Mouse (Mus musculus) stomach, embryonic 15.5 days (tissue): ENCODE results near the gene Gemin7. TPM values are rescaled to one million over a fixed set of nuclear protein-coding genes. Genes with fewer than 3 reads are reported as not detected.

Experiments used
- ATAC-seq: fragments of 200-750 bp; cut with Nextera tagmentation; 2 replicates; pipeline ENCODE4 v1.8.0; 2017; ENCODE audit warnings: low read depth, moderate number of reproducible peaks, moderate TSS enrichment; ENCODE audit not compliant: insufficient read depth, low FRiP score
- H3K27ac ChIP-seq: fragments of 300-500 bp; sonication (generic); 2 replicates; pipeline ENCODE4 v1.5.1; 2015; ENCODE audit warnings: mild to moderate bottlenecking, inconsistent platforms
- H3K27me3 ChIP-seq: fragments of 300-500 bp; sonication (generic); replicated peaks from 2 replicates; pipeline ENCODE4 v1.6.1; 2015; ENCODE audit warnings: inconsistent platforms
- H3K36me3 ChIP-seq: fragments of 300-500 bp; sonication (generic); 2 replicates; pipeline ENCODE4 v1.6.1; 2015; ENCODE audit warnings: inconsistent platforms
- H3K4me1 ChIP-seq: fragments of 300-500 bp; sonication (generic); 2 replicates; pipeline ENCODE4 v1.6.1; 2015; ENCODE audit warnings: inconsistent platforms
- H3K4me2 ChIP-seq: fragments of 300-500 bp; sonication (generic); 2 replicates; pipeline ENCODE4 v1.6.1; 2015; ENCODE audit warnings: mild to moderate bottlenecking, inconsistent platforms
- H3K4me3 ChIP-seq: fragments of 300-500 bp; sonication (generic); replicated peaks from 2 replicates; pipeline ENCODE4 v1.5.1; 2015; ENCODE audit warnings: inconsistent platforms
- H3K9ac ChIP-seq: fragments of 300-500 bp; sonication (generic); 2 replicates; pipeline ENCODE4 v1.6.1; 2015; ENCODE audit warnings: inconsistent platforms
- H3K9me3 ChIP-seq: fragments of 300-500 bp; sonication (generic); 2 replicates; pipeline ENCODE4 v1.6.1; 2016; ENCODE audit warnings: inconsistent platforms
- WGBS: fragments of 180-500 bp; shearing (Covaris S2); methylation state at CpG from one replicate; pipeline ENCODE4 v1.1.7; 2015; 5-methylcytosine and 5-hydroxymethylcytosine counted together
- polyA plus RNA-seq: library from polyadenylated mRNA; unstranded; fragments of >200 nt; fragmentation: Nextera tagmentation; extraction: Ambion mirVana; gene quantifications from 2 replicates; pipeline ENCODE4 v1.2.1, GENCODE M21; 2015

The Gemin7 gene
- polyA plus RNA-seq, 1 experiment from 2014 or later: 157 TPM

- Histone ChIP-seq H3K27me3 (no peaks in the 10 kb centered on the region), H3K27ac (peak within 1 kb of the TSS; percentile 80), H3K4me3 (peak within 1 kb of the TSS; percentile 100), H3K4me2 (peak within 1 kb of the TSS; percentile 72), H3K9ac (peak within 1 kb of the TSS; percentile 100), H3K36me3 (peaks cover 5% of the 10 kb centered on the region; the same call in 1 of the 2 replicates), H3K4me1 (peaks cover 21% of the 10 kb centered on the region), H3K9me3 (no peaks in the 10 kb centered on the region)
- peak; percentile 90 for ATAC-seq
- WGBS: 1% methylated on average over 57 of the region's 57 CpGs
Observed at GRCm38 (mm10) chr7:19603849-19604605, 26.6 kb upstream of the Gemin7 start, which contains the start of gene Clasrp. TSS of gene Clasrp (minus strand) at chr7:19604486.

DNA sequence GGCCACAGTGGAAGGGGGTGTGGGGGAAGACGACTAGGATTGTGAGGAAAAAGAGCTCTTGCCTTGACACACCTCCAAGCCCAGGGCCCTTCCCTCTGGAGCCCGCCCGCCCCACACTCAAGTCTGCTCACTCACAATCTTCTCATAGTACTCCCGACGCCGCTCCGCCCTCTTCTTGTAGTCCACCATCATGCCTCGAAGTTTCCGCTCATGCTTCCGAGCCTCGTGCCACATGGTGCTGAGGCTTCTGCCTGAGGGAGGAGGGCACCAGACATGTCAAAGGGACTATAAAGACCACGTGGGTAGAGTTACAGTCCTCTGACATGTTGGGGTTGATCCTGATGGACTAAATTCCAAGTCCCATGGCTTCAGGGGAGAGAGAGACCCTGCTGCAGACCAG is 25.7 kb upstream of the Gemin7 start:
- H3K4me3 ChIP-seq: peak overlapping the region; percentile 100
- no peak overlapping the region for H3K27ac ChIP-seq
- peaks cover 21% of the 10 kb centered on the region for H3K4me1 ChIP-seq
- peak overlapping the region; percentile 72 for H3K4me2 ChIP-seq
- H3K36me3 ChIP-seq: peaks cover 10% of the 10 kb centered on the region; the same call in 1 of the 2 replicates
- 79% methylated on average over 12 of the region's 12 CpGs for WGBS
- peak overlapping the region; percentile 100; the same call in 1 of the 2 replicates for H3K9ac ChIP-seq
- no peaks in the 10 kb centered on the region for H3K9me3 ChIP-seq
- ATAC-seq: no peak
- H3K27me3 ChIP-seq: no peaks in the 10 kb centered on the region

GRCm38 (mm10) chr7:19600562-19600961 is 23.2 kb upstream of the Gemin7 start:
- H3K4me2 ChIP-seq: no peak overlapping the region
- no peak overlapping the region for H3K4me3 ChIP-seq
- ATAC-seq: no peak
- H3K9ac ChIP-seq: no peak overlapping the region
- WGBS: 69% methylated on average over 5 of the region's 5 CpGs
- H3K9me3 ChIP-seq: no peaks in the 10 kb centered on the region
- H3K4me1 ChIP-seq: peaks cover 21% of the 10 kb centered on the region
- no peaks in the 10 kb centered on the region for H3K27me3 ChIP-seq
- H3K36me3 ChIP-seq: peaks cover 22% of the 10 kb centered on the region; the same call in 1 of the 2 replicates
- H3K27ac ChIP-seq: no peak overlapping the region

GRCm38 (mm10) chr7:19593061-19593730 is 15.8 kb upstream of the Gemin7 start:
- Histone ChIP-seq H3K27me3 (no peaks in the 10 kb centered on the region), H3K36me3 (peaks cover 72% of the 10 kb centered on the region), H3K4me1 (no peaks in the 10 kb centered on the region), H3K9ac (no peak overlapping the region), H3K27ac (no peak overlapping the region), H3K9me3 (no peaks in the 10 kb centered on the region), H3K4me3 (no peak overlapping the region), H3K4me2 (no peak overlapping the region)
- WGBS: 84% methylated on average over 10 of the region's 10 CpGs
- ATAC-seq: no peak

DNA sequence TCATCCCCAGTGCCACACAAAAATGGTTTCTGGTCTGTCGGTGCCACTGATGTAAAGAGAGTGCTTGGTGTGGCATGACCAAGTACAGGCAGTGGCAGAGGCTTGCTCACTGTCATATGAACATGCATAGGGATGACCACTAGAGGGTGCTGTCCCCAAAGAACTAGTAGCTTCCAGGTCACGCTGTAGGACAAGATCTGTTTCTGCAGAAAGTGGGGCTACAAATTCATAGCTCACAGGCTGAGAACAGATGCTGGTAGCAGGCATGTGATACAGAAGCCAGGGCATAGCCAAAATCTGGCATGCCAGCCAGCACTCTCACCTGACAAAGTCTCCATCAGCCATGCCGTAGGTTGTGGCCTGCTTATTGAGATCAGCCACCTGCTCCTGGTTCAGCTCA is 12.5 kb upstream of the Gemin7 start:
- Histone ChIP-seq H3K4me3 (no peak overlapping the region), H3K27me3 (no peaks in the 10 kb centered on the region), H3K9ac (no peak overlapping the region), H3K36me3 (peaks cover 81% of the 10 kb centered on the region), H3K4me1 (no peaks in the 10 kb centered on the region), H3K4me2 (no peak overlapping the region), H3K27ac (no peak overlapping the region), H3K9me3 (no peaks in the 10 kb centered on the region)
- 47% methylated on average over 3 of the region's 3 CpGs for WGBS
- ATAC-seq: no peak

GRCm38 (mm10) chr7:19589207-19589606 is 11.8 kb upstream of the Gemin7 start:
- ATAC-seq: no peak
- Histone ChIP-seq H3K27ac (no peak overlapping the region), H3K4me1 (no peaks in the 10 kb centered on the region), H3K9me3 (no peaks in the 10 kb centered on the region), H3K4me3 (no peak overlapping the region), H3K27me3 (no peaks in the 10 kb centered on the region), H3K9ac (no peak overlapping the region), H3K36me3 (peaks cover 85% of the 10 kb centered on the region), H3K4me2 (no peak overlapping the region)
- WGBS: 52% methylated on average over 3 of the region's 3 CpGs

GRCm38 (mm10) chr7:19586269-19586668 is 8.9 kb upstream of the Gemin7 start:
- H3K36me3 ChIP-seq: peaks cover 86% of the 10 kb centered on the region
- H3K4me2 ChIP-seq: no peak overlapping the region
- no peak overlapping the region for H3K4me3 ChIP-seq
- H3K27ac ChIP-seq: no peak overlapping the region
- WGBS: 83% methylated on average over 46 of the region's 46 CpGs
- no peaks in the 10 kb centered on the region for H3K9me3 ChIP-seq
- no peaks in the 10 kb centered on the region for H3K4me1 ChIP-seq
- ATAC-seq: no peak
- H3K9ac ChIP-seq: no peak overlapping the region
- no peaks in the 10 kb centered on the region for H3K27me3 ChIP-seq

GRCm38 (mm10) chr7:19580634-19581033 is 3.2 kb upstream of the Gemin7 start:
- peaks cover 14% of the 10 kb centered on the region for H3K4me1 ChIP-seq
- no peak overlapping the region for H3K4me2 ChIP-seq
- H3K27me3 ChIP-seq: peaks cover 18% of the 10 kb centered on the region
- H3K9ac ChIP-seq: no peak overlapping the region
- H3K4me3 ChIP-seq: no peak overlapping the region
- peaks cover 41% of the 10 kb centered on the region for H3K36me3 ChIP-seq
- ATAC-seq: no peak
- 83% methylated on average over 8 of the region's 8 CpGs for WGBS
- H3K9me3 ChIP-seq: no peaks in the 10 kb centered on the region
- H3K27ac ChIP-seq: peak overlapping the region; percentile 59

- H3K27ac ChIP-seq: peak overlapping the region; percentile 59; the same call in 1 of the 2 replicates
- no peak for ATAC-seq
- WGBS: 85% methylated on average over 10 of the region's 10 CpGs
Observed at GRCm38 (mm10) chr7:19579751-19580150, 2.4 kb upstream of the Gemin7 start.

GRCm38 (mm10) chr7:19578436-19578835 is 1.0 kb upstream of the Gemin7 start:
- H3K4me2 ChIP-seq: peak overlapping the region; percentile 95
- H3K27ac ChIP-seq: no peak overlapping the region
- peaks cover 22% of the 10 kb centered on the region for H3K36me3 ChIP-seq
- 62% methylated on average over 4 of the region's 4 CpGs for WGBS
- no peak for ATAC-seq
- H3K4me1 ChIP-seq: peaks cover 14% of the 10 kb centered on the region
- peaks cover 18% of the 10 kb centered on the region for H3K27me3 ChIP-seq
- H3K9me3 ChIP-seq: no peaks in the 10 kb centered on the region
- no peak overlapping the region for H3K9ac ChIP-seq
- H3K4me3 ChIP-seq: peak overlapping the region; percentile 45

More at GRCm38 (mm10) chr7:19579751-19580150, 2.4 kb upstream of the Gemin7 start:
- Histone ChIP-seq H3K4me1 (peaks cover 14% of the 10 kb centered on the region), H3K4me3 (no peak overlapping the region), H3K9ac (no peak overlapping the region), H3K4me2 (no peak overlapping the region), H3K9me3 (no peaks in the 10 kb centered on the region), H3K27me3 (peaks cover 18% of the 10 kb centered on the region), H3K36me3 (peaks cover 35% of the 10 kb centered on the region)

- no peak for ATAC-seq
- H3K4me1 ChIP-seq: peaks cover 14% of the 10 kb centered on the region
- H3K9ac ChIP-seq: peak overlapping the region; percentile 33; the same call in 1 of the 2 replicates
- H3K27me3 ChIP-seq: peaks cover 18% of the 10 kb centered on the region
- H3K36me3 ChIP-seq: peaks cover 20% of the 10 kb centered on the region
- WGBS: 16% methylated on average over 10 of the region's 10 CpGs
- no peak overlapping the region for H3K27ac ChIP-seq
- peak overlapping the region; percentile 95 for H3K4me2 ChIP-seq
- peak overlapping the region; percentile 45 for H3K4me3 ChIP-seq
- H3K9me3 ChIP-seq: no peaks in the 10 kb centered on the region
Observed at GRCm38 (mm10) chr7:19577877-19578414, 551 bp upstream of the Gemin7 start.

DNA sequence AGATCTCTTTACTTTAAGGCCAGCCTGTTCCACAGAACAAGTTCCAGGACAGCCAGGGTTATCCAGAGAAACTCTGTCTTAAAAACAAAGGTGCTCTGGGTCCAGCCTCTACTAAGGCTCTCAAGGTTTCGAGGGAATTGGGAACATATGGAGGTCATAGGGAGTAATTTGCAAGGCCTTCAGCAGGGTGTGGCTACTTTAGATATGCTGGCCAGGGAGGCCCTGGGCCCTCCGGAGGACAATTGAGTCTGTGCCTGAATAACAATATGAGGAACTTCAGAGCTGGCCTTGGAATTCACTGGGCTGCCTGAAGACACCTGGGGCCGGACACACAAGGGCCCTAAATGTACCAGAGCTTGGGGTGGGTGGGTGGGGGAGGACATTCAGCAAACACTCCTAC is 1.8 kb downstream of the Gemin7 start:
- H3K27me3 ChIP-seq: peaks cover 18% of the 10 kb centered on the region
- 57% methylated on average over 3 of the region's 3 CpGs for WGBS
- no peak overlapping the region for H3K4me3 ChIP-seq
- H3K4me2 ChIP-seq: no peak overlapping the region
- peaks cover 27% of the 10 kb centered on the region for H3K4me1 ChIP-seq
- 0 out of 2 replicates have a peak, but pooled peaks cover 6% of the 10 kb centered on the region for H3K36me3 ChIP-seq
- no peak for ATAC-seq
- no peak overlapping the region for H3K27ac ChIP-seq
- H3K9me3 ChIP-seq: no peaks in the 10 kb centered on the region
- no peak overlapping the region for H3K9ac ChIP-seq
